Mouse (Mus musculus): ENCODE measurements around the gene Nupr1l. TPM values are rescaled to one million over a fixed set of nuclear protein-coding genes. Genes with fewer than 3 reads are reported as not detected.
"Not testable (repeated sequence)": the region's sequence is repeated elsewhere in the genome, so short reads cannot be mapped to it uniquely, and the experiment has no call there.

The Nupr1l gene
- polyA plus RNA-seq, 1 experiment, result 5.0 TPM

DNA sequence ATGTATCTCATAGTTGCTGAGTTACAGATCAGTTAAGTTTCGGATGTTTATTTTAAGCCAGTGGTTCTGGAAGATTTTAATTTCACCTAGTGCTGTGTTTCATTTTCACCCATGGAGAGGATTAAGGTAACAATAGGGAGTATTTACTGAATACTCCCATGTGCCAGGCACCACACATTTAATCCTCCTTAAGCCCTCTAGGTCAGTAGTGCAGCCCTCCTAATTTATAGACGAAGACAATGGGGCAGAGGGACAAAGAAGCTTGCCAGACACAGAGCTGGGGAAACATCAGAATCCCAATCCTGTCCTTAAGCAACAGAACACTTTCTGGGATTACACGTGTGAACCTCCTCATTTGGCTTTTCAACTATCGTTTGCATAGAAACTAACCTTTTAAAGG is 28.6 kb downstream of the Nupr1l start:
- Histone ChIP-seq H3K4me1 (ENCODE audit: control insufficient read depth, insufficient read depth, insufficient read length, low read length) (no peaks in the 10 kb centered on the region), H3K36me3 (ENCODE audit: control insufficient read depth, insufficient read depth, low read length) (no peaks in the 10 kb centered on the region), H3K27me3 (ENCODE audit: control insufficient read depth, insufficient read depth, low read length) (no peaks in the 10 kb centered on the region), H3K27ac (ENCODE audit: insufficient read depth, low read depth, low read length) (no peak overlapping the region), H3K4me3 (ENCODE audit: low read depth, low read length) (no peak overlapping the region)
- 64% methylated on average over 4 of the region's 4 CpGs for WGBS
- TF ChIP-seq CTCF (IDR thresholded peaks at IDR 0.05; ENCODE audit: extremely low read depth, insufficient read length, insufficient replicate concordance, low read depth, low read length), result no peak
- TF ChIP-seq POLR2A (IDR thresholded peaks at IDR 0.05; ENCODE audit: low read depth, low read length), result no peak

DNA sequence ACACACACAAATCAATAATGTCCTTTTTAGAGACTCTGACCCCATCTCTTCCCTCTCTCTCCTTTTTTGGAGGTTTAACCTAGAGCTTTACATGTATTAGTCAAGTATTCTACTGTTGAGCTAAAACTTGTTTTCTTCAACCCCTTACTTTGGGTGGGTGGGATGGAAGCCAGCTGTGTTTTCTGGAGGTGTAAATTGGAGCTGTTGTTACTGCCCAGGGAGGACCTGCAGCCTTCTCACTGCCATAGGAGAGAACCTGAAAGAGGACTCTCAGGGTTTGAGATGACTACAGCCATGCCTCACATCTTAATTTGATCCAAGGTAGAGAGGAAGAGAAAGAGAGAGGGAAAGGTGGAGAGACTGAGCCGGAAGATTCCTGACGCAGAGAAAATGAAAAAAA is 31.9 kb downstream of the Nupr1l start:
- Histone ChIP-seq H3K36me3 (ENCODE audit: control insufficient read depth, insufficient read depth, low read length) (no peaks in the 10 kb centered on the region), H3K27ac (ENCODE audit: insufficient read depth, low read depth, low read length) (no peak overlapping the region), H3K4me3 (ENCODE audit: low read depth, low read length) (no peak overlapping the region), H3K27me3 (ENCODE audit: control insufficient read depth, insufficient read depth, low read length) (no peaks in the 10 kb centered on the region), H3K4me1 (ENCODE audit: control insufficient read depth, insufficient read depth, insufficient read length, low read length) (no peaks in the 10 kb centered on the region)
- TF ChIP-seq CTCF (IDR thresholded peaks at IDR 0.05; ENCODE audit: extremely low read depth, insufficient read length, insufficient replicate concordance, low read depth, low read length), result no peak
- 34% methylated on average over 2 of the region's 2 CpGs for WGBS

DNA sequence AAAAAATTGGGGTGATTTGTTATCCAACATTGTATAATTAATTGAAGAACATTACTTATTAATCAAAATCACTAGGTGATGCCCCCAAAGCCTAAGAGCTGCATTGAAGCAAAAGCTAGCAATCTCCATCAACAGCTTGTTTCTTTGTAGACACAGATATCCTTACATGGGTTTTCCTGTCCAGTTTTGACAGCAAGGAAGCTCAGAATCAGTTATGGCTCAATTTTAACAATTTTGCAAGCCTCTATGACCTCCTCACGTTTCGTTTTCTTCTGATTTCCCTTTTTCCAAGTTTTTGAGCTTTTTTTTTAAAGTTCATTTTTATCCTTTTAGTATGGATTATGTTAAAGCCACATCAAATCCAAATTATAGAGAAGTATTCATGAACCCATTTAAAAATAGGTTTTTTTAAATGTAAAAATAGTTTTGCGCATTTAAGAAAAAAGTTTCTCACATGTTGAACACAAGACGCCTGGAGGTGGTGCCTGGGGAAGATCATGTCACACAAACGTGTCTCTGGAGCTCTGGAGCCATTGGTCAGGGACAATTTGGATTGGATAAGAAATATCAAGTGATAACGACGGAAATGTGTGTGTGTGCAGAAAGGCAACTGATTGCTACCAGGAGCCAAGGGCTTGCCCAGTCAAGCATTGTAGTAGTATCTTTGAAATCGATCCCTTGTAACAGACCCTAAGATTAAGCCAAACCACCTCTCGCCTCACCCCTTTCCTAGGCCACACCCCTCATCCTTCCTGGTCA is 32.6 kb downstream of the Nupr1l start:
- H3K36me3 ChIP-seq (ENCODE audit: control insufficient read depth, insufficient read depth, low read length), result no peaks in the 10 kb centered on the region
- TF ChIP-seq CTCF (IDR thresholded peaks at IDR 0.05; ENCODE audit: extremely low read depth, insufficient read length, insufficient replicate concordance, low read depth, low read length), result no peak
- TF ChIP-seq POLR2A (IDR thresholded peaks at IDR 0.05; ENCODE audit: low read depth, low read length), result no peak
- peak overlapping the region; percentile 50 for H3K4me3 ChIP-seq (ENCODE audit: low read depth, low read length)
- H3K27ac ChIP-seq (ENCODE audit: insufficient read depth, low read depth, low read length), result peak overlapping the region; percentile 50; the same call in 1 of the 2 replicates
- H3K27me3 ChIP-seq (ENCODE audit: control insufficient read depth, insufficient read depth, low read length), result no peaks in the 10 kb centered on the region
- H3K4me1 ChIP-seq (ENCODE audit: control insufficient read depth, insufficient read depth, insufficient read length, low read length), result no peaks in the 10 kb centered on the region
- 3% methylated on average over 9 of the region's 9 CpGs for WGBS

DNA sequence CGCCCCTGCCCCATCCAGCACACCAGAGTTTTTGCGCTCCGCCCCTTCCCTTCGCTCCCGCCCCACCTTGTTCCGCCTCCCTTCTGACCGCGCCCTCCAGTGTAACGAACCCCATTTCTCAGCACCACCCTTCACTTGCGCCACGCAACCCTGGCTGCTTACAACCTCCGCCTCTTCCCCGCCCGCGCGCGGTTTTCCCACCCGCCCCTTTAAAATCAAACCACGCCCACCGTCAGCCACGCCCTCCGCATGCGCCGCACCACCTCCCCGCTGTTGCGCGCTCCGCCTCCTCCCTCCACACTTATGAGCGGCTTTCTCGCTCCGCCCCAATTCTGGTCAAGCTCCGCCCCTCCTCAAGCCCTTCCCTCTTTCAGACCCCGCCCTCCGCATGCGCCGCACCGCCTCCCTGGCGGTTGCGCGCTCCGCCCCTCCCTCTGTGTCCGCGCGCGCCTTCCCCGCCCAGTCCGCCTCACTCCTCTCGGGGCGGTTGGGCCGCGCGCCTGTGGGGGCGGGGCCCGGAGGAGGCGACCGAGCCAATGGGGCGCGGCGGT is 33.2 kb downstream of the Nupr1l start, which contains the start of gene Vkorc1l1:
Gene Vkorc1l1 (plus strand): TSS at position 476 of the 551 bp plus-strand sequence.
- Histone ChIP-seq H3K27ac (ENCODE audit: insufficient read depth, low read depth, low read length) (peak within 1 kb of the TSS; percentile 50; the same call in 1 of the 2 replicates), H3K4me3 (ENCODE audit: low read depth, low read length) (peak within 1 kb of the TSS; percentile 84), H3K27me3 (ENCODE audit: control insufficient read depth, insufficient read depth, low read length) (no peaks in the 10 kb centered on the region), H3K36me3 (ENCODE audit: control insufficient read depth, insufficient read depth, low read length) (no peaks in the 10 kb centered on the region), H3K4me1 (ENCODE audit: control insufficient read depth, insufficient read depth, insufficient read length, low read length) (no peaks in the 10 kb centered on the region)
- TF ChIP-seq CTCF (IDR thresholded peaks at IDR 0.05; ENCODE audit: extremely low read depth, insufficient read length, insufficient replicate concordance, low read depth, low read length), result no peak
- peak; percentile 23; the same call in 1 of the 2 replicates for TF ChIP-seq POLR2A (IDR thresholded peaks at IDR 0.05; ENCODE audit: low read depth, low read length)
- 3% methylated on average over 59 of the region's 59 CpGs for WGBS

DNA sequence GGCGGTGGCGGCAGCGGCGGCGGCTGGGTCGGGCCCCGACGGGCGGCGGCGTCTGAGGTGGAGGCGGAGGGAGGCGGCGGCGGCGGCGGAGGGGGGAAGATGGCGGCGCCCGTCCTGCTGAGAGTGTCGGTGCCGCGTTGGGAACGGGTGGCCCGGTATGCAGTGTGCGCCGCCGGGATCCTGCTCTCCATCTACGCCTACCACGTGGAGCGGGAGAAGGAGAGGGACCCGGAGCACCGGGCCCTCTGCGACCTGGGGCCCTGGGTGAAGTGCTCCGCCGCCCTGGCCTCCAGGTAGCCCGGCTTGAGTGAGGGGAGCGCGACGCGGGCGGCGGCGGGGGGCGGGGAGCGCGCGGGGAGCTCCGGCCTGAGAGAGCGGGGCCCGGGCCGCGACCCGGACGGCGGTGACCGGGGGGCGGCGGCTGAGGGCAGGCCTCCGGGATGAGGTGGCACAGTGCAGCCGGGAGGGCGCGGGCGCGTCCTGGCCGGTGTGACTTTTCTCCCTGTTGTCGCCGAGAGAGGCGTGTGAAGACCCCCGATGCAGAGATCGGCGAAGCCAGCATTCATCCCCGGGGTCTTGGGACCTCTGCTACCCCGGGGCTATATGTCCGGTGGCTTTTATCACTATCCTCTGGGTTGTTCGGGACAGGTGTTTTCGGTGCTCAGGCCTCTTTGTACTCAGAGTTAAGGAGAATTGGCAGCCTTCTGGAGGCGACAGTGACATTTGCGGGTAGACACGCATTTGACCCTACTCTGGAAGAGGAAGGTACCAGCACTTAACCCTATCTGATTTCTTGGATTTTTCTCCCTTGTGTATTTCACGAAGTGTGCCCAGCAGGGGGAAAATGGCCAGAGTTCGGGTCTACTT is 34.0 kb downstream of the Nupr1l start:
- under 1% methylated on average over 54 of the region's 82 CpGs for WGBS
- H3K4me1 ChIP-seq (ENCODE audit: control insufficient read depth, insufficient read depth, insufficient read length, low read length); H3K27me3 ChIP-seq (ENCODE audit: control insufficient read depth, insufficient read depth, low read length); H3K36me3 ChIP-seq (ENCODE audit: control insufficient read depth, insufficient read depth, low read length); H3K27ac ChIP-seq (ENCODE audit: insufficient read depth, low read depth, low read length): not testable (repeated sequence)
- peak overlapping the region; percentile 84 for H3K4me3 ChIP-seq (ENCODE audit: low read depth, low read length)

DNA sequence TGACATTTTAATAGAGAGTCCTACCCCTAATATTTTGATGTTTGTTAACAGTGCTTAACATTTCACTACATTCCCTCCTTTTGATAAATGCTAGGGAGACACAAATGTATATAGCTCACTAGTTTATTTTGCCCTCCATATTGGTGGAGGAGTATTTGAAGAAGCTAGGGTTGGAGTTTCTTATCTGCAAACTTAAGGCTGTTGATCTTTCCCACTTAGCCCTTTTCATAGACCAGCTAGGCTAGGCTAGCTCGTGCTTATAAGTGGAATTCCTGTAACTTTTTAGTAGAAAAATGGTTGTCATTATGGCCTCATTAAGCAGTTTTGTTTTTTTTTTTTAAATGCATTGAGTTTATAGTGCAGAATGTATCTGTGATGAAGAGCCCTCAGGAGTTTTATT is 35.1 kb downstream of the Nupr1l start:
- H3K27me3 ChIP-seq (ENCODE audit: control insufficient read depth, insufficient read depth, low read length), result no peaks in the 10 kb centered on the region
- no peak for TF ChIP-seq CTCF (IDR thresholded peaks at IDR 0.05; ENCODE audit: extremely low read depth, insufficient read length, insufficient replicate concordance, low read depth, low read length)
- TF ChIP-seq POLR2A (IDR thresholded peaks at IDR 0.05; ENCODE audit: low read depth, low read length), result no peak
- H3K4me3 ChIP-seq (ENCODE audit: low read depth, low read length), result no peak overlapping the region
- no peak overlapping the region for H3K27ac ChIP-seq (ENCODE audit: insufficient read depth, low read depth, low read length)
- no peaks in the 10 kb centered on the region for H3K36me3 ChIP-seq (ENCODE audit: control insufficient read depth, insufficient read depth, low read length)
- WGBS, result 73% methylated on average over 1 of the region's 1 CpGs
- no peaks in the 10 kb centered on the region for H3K4me1 ChIP-seq (ENCODE audit: control insufficient read depth, insufficient read depth, insufficient read length, low read length)

DNA sequence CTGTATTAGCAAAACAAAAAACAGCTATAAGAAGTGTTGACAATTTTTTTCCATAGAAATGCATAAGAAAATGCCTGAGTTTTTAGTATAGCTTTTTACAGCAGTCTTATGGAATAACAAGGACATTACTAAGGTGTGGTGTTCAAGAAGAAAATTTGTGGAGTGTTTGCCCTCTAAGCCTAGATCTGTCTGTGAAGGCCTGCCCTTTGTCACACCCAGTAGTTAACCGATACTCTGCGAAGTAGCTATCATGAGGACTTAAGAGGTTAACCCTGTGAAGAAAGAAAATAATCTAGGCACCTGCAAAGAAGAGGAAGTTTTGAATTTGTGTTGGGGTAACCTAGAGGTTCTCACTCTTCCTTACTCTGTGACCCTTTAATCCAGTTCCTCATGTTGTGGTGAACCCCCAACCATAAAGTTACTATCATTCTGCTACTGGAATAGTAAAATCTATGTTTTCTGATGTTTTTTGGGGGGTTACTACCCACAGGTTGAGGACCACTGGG is 39.2 kb downstream of the Nupr1l start:
- 49% methylated on average over 2 of the region's 2 CpGs for WGBS
- TF ChIP-seq POLR2A (IDR thresholded peaks at IDR 0.05; ENCODE audit: low read depth, low read length) (no peak), CTCF (IDR thresholded peaks at IDR 0.05; ENCODE audit: extremely low read depth, insufficient read length, insufficient replicate concordance, low read depth, low read length) (no peak)
- Histone ChIP-seq H3K4me1 (ENCODE audit: control insufficient read depth, insufficient read depth, insufficient read length, low read length) (no peaks in the 10 kb centered on the region), H3K27ac (ENCODE audit: insufficient read depth, low read depth, low read length) (no peak overlapping the region), H3K27me3 (ENCODE audit: control insufficient read depth, insufficient read depth, low read length) (no peaks in the 10 kb centered on the region), H3K36me3 (ENCODE audit: control insufficient read depth, insufficient read depth, low read length) (no peaks in the 10 kb centered on the region), H3K4me3 (ENCODE audit: low read depth, low read length) (no peak overlapping the region)

Measured in small intestine, adult 2 months (tissue).